Mouse (Mus musculus) left cerebral cortex, adult 18-20 months (tissue): ENCODE results near the gene Gpr152. TPM values are rescaled to one million over a fixed set of nuclear protein-coding genes. Genes with fewer than 3 reads are reported as not detected.

Experiments
- DNase-seq, 2 experiments: peaks; one replicate each; pipeline ENCODE4 v3.0.0; 2021 to 2022; ENCODE audit warnings: low spot score in 2 of 2, mixed read lengths in 1 of 2
- long read RNA-seq, 2 experiments: library from polyadenylated mRNA; stranded (forward); transcript quantifications; one replicate each; pipeline ENCODE4 v2.0.0; 2021
- total RNA-seq, 2 experiments: library from RNA; stranded (reverse); gene quantifications; 2 replicates each; pipeline ENCODE4 v1.2.3; 2021

Gpr152 gene
- total RNA-seq, result under 1 TPM; 0.12 TPM
- long read RNA-seq, experiment 1, partial matches to known transcripts, result 0 of 1 reads
- long read RNA-seq, experiment 1, other reads (novel, unspliced or antisense), result 1 of 1 reads
- long read RNA-seq, experiment 2, result 0 reads

- no peak for DNase-seq
These were observed at the start of gene Gpr152 for GRCm38 (mm10) chr19:4139446-4139845. Gene Gpr152, plus strand, starts transcription at chr19:4139787.

GRCm38 (mm10) chr19:4090446-4090845 lies 49.1 kb upstream of the Gpr152 start:
- no peak for DNase-seq

DNA sequence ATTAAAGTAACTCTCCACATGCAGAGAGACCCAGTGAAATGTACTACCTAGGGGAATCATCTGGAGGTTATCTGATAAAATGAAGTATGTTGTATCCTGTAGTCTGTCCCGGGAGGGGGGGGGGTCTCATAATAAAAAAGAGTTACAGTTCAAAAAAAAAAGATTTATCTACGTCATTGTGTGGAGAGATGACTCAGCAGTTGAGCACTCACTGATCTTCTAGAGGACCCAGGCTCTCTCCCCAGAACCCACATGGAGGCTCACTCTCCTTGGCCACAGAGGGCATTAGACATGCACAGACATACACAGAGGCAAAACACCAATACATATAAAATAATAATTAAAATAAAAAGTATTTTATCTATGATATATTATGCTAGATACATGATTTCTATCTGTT lies 48.2 kb upstream of the Gpr152 start:
- DNase-seq, result no peak

- DNase-seq, result no peak
These were observed 46.8 kb upstream of the Gpr152 start for GRCm38 (mm10) chr19:4092750-4093149.

GRCm38 (mm10) chr19:4093772-4094171 lies 45.8 kb upstream of the Gpr152 start:
- DNase-seq, result no peak

GRCm38 (mm10) chr19:4094348-4094747 lies 45.2 kb upstream of the Gpr152 start:
- no peak for DNase-seq

DNA sequence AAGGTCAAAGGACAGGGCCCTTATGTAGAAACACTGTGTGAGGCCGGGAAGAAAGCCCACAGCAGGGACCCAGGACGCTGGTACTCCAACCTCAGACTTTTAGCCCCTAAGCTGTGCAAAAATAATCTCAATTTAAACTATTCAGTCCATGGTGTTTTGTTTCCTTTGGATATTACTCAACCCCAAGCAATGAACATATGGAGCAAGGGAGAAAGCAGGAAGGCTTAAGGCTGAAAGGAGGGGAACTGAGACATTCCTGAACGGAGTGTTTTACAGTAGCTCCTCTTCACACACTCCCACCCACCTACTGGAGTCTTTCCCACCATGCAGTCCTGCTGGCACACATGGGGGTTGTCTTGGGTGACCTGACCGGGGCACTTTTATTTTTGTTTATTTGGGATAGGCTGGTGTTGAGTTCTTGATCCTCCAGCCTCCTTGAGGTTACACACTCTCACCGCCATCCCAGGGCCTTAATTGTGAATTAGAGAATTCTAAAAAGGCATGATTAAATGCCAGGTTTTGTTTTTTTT lies 44.7 kb upstream of the Gpr152 start:
- no peak for DNase-seq

- DNase-seq, result no peak
These were observed 43.8 kb upstream of the Gpr152 start for GRCm38 (mm10) chr19:4095802-4096201.

GRCm38 (mm10) chr19:4096642-4097440 lies 42.7 kb upstream of the Gpr152 start, which contains the start of gene Cdk2ap2:
Gene Cdk2ap2, plus strand, starts transcription at chr19:4097182.
- peak; percentile 100 for DNase-seq

DNA sequence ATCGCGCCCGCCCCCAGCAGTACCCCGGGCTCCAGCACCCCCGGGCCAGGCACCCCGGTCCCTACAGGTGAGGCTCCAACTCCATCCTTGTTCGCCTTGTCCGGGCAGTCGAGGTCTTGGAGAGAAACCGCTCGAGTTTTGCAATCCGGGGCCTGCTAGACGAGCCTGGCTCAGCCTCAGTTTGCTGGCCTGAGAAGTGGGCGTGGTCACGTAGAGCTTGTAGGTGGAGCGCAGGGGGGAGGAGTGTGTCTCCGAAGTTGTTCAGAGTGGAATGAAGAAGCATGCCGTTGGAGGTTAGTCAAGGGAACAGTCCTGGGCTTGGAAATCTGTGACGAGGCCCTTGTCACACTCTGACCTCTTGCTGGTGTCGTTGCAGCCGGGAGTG lies 42.2 kb upstream of the Gpr152 start:
- peak in 1 of 2 experiments; percentile 60 for DNase-seq

GRCm38 (mm10) chr19:4098426-4098825 lies 41.2 kb upstream of the Gpr152 start:
- DNase-seq, result no peak

GRCm38 (mm10) chr19:4099056-4099455 lies 40.5 kb upstream of the Gpr152 start:
- DNase-seq, result peak; percentile 89 to 93

GRCm38 (mm10) chr19:4099837-4100717 lies 39.5 kb upstream of the Gpr152 start, which contains the start of gene Pitpnm1:
Gene Pitpnm1, plus strand, starts transcription at chr19:4099998.
- DNase-seq, result peak; percentile 35 to 72

DNA sequence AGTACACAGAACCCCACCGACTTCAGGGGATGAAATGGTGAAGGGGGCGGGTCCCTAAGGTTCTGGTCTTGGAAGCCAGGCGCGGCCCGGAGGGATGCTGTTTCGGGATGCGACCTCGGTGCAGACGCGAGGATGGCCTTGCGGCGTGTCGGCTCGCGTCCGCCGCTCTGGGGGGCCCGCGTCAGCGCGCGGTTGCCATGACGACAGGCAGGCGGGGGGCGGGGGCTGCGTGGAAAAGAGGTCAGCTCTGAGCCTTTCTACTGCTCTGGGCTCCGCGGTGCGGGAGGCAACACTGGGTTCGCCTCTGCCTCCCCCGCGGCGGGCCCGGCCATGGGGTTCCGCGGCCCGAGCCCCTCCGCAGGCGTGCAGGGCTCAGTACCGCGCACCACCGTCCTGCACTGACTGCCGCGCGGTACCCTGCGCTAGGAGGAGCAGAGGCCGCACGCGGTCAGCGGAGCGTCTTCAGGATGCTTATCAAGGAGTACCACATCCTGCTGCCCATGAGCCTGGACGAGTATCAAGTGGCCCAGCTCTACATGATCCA lies 38.8 kb upstream of the Gpr152 start:
- peak; percentile 72 to 78 for DNase-seq

- DNase-seq, result no peak
These were observed 38.1 kb upstream of the Gpr152 start for GRCm38 (mm10) chr19:4101466-4101865.

DNA sequence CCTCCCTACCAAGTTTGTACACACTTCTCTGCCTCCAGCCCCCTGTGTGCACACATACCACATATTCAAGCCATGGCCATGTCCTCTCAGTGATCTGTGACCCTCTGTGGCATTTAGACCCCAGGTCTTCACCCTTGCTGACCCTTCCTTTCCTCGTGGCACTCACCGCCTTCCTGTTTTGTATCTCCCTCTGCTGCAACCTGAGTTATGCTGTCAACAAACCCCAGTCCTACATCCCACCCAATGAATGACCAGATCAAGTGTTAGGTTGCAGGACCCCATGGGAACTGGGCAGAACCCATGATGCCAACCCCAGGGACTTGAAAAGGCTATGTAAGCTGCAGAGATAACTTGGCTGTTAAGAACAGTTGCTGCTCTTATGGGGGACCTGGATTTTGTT lies 37.5 kb upstream of the Gpr152 start:
- no peak for DNase-seq

DNA sequence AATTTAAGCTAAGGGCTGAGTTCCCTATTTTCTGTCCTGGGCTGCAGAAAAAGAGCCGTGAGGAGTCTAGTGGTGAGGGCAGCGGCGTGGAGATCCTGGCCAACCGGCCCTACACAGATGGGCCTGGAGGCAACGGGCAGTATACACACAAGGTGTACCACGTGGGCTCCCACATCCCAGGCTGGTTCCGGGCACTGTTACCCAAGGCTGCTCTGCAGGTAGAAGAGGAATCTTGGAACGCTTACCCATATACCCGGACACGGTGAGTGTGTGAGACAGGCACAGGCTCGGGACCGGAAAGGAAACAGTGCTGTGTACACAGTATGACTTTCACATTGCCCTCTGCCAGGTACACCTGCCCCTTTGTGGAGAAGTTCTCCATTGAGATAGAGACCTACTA lies 37.0 kb upstream of the Gpr152 start:
- no peak for DNase-seq

DNA sequence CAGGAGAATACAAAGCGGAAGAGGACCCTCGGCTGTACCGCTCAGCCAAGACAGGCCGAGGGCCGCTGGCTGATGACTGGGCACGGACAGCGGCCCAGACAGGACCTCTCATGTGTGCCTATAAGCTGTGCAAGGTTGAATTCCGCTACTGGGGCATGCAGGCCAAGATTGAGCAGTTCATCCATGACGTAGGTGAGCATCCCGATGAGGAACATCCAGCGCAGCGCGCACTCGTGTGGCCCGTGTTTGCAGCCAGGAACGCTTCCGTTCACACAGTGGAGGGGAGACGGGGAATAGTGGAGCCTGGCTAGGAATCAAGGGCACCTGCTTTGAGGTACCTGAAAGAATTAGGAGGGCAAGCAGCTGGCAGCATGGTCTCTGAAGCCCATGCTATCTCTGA lies 36.3 kb upstream of the Gpr152 start:
- DNase-seq, result no peak

- DNase-seq, result no peak
These were observed 35.8 kb upstream of the Gpr152 start for GRCm38 (mm10) chr19:4103792-4104191.

DNA sequence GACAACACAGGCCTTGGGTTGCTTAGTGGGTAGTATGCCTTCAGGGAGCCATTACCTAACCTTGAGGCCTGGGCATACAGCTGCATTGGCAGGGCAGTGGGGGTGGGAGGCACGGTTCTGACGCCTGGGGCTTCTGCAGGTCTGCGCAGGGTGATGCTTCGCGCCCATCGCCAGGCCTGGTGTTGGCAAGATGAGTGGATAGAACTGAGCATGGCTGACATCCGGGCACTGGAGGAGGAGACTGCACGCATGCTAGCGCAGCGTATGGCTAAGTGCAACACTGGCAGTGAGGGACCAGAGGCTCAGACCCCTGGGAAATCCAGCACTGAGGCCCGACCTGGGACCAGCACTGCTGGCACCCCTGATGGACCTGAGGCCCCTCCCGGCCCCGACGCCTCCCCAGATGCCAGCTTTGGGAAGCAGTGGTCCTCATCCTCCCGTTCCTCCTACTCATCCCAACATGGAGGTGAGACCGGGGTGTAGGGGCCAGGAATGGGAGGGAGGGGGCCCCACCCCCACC lies 34.9 kb upstream of the Gpr152 start:
- DNase-seq, result no peak

GRCm38 (mm10) chr19:4106654-4107053 lies 32.9 kb upstream of the Gpr152 start:
- DNase-seq, result no peak
